Mouse (Mus musculus) ZHBTc4 (cell line): ENCODE results near the gene Carmil3.
A peak's percentile ranks its signal among the peaks of the same experiment; 100 is the strongest.

Experiments
- DNase-seq: peaks from one replicate; pipeline ENCODE4 v3.0.0-alpha.2; 2011; ENCODE audit warnings: low read depth, low spot score

Gene Carmil3

GRCm38 (mm10) chr14:55492103-55492502 is 1.7 kb downstream of the Carmil3 start:
- no peak for DNase-seq

GRCm38 (mm10) chr14:55495509-55496240 is 5.2 kb downstream of the Carmil3 start:
- DNase-seq: no peak

- no peak for DNase-seq
These were observed 6.5 kb downstream of the Carmil3 start for GRCm38 (mm10) chr14:55496761-55497448.

GRCm38 (mm10) chr14:55497449-55497821 is 7.0 kb downstream of the Carmil3 start:
- DNase-seq: peak; percentile 94

GRCm38 (mm10) chr14:55505612-55506011 is 15.2 kb downstream of the Carmil3 start:
- DNase-seq: no peak

GRCm38 (mm10) chr14:55507801-55508200 is 17.4 kb downstream of the Carmil3 start:
- DNase-seq: no peak

- DNase-seq: no peak
These were observed 19.1 kb downstream of the Carmil3 start for GRCm38 (mm10) chr14:55509540-55509939.

- DNase-seq: no peak
These were observed 19.8 kb downstream of the Carmil3 start, which contains the start of gene Cpne6 for GRCm38 (mm10) chr14:55510125-55510731. Cpne6 (plus strand) TSS chr14:55510445.

- no peak for DNase-seq
These were observed 20.6 kb downstream of the Carmil3 start for GRCm38 (mm10) chr14:55511037-55511436.

- DNase-seq: no peak
These were observed 23.5 kb downstream of the Carmil3 start for GRCm38 (mm10) chr14:55513927-55514326.

GRCm38 (mm10) chr14:55515846-55516245 is 25.4 kb downstream of the Carmil3 start:
- no peak for DNase-seq

GRCm38 (mm10) chr14:55518897-55519296 is 28.4 kb downstream of the Carmil3 start:
- DNase-seq: peak; percentile 37

- no peak for DNase-seq
These were observed 29.2 kb downstream of the Carmil3 start for GRCm38 (mm10) chr14:55519604-55520003.

- peak; percentile 58 for DNase-seq
These were observed 30.3 kb downstream of the Carmil3 start for GRCm38 (mm10) chr14:55520451-55521361.

GRCm38 (mm10) chr14:55524062-55524461 is 33.6 kb downstream of the Carmil3 start:
- DNase-seq: no peak

GRCm38 (mm10) chr14:55524785-55525184 is 34.3 kb downstream of the Carmil3 start, which contains the start of gene Nrl:
Nrl (minus strand) TSS chr14:55524981.
- no peak for DNase-seq

- DNase-seq: no peak
These were observed 36.2 kb downstream of the Carmil3 start for GRCm38 (mm10) chr14:55526674-55527073.

GRCm38 (mm10) chr14:55527940-55528339 is 37.5 kb downstream of the Carmil3 start:
- peak; percentile 83 for DNase-seq

GRCm38 (mm10) chr14:55536116-55536745 is 45.8 kb downstream of the Carmil3 start:
- peak; percentile 72 for DNase-seq

- peak; percentile 98 for DNase-seq
These were observed 49.8 kb downstream of the Carmil3 start, which contains the start of gene Pck2 for GRCm38 (mm10) chr14:55540067-55540786. Pck2 (plus strand) TSS chr14:55540266.
